Mouse (Mus musculus) CH12.LX (cell line): ENCODE data around the gene Sphk2. TPM values are rescaled to one million over a fixed set of nuclear protein-coding genes. Genes with fewer than 3 reads are reported as not detected.
A peak's percentile ranks its signal among the peaks of the same experiment; 100 is the strongest.

Experiments used
- DNase-seq: peaks from one replicate; pipeline ENCODE4 v3.0.0-alpha.2; 2013; ENCODE audit errors: extremely low read depth
- H3K27ac ChIP-seq: 2 replicates; pipeline ENCODE4 v1.5.1; 2012; ENCODE audit warnings: low read depth, mild to moderate bottlenecking, control low read depth, moderate library complexity; ENCODE audit not compliant: insufficient read depth
- H3K27me3 ChIP-seq: replicated peaks from 2 replicates; pipeline ENCODE3; 2012; ENCODE audit warnings: inconsistent platforms
- H3K36me3 ChIP-seq, 2 experiments: replicated peaks in 1 of 2; 2 replicates each; pipeline versions ENCODE3 to v1.6.1; 2012; ENCODE audit warnings: inconsistent platforms in 1 of 2, low read length in 1 of 2, mild to moderate bottlenecking in 1 of 2, mixed read lengths in 1 of 2, moderate library complexity in 1 of 2; ENCODE audit not compliant: control insufficient read depth in 1 of 2, insufficient read depth in 1 of 2
- H3K4me1 ChIP-seq, 2 experiments: 2 replicates each; pipeline ENCODE4 v1.6.1; 2012; ENCODE audit warnings: inconsistent platforms in 1 of 2, moderate library complexity in 1 of 2; ENCODE audit not compliant: insufficient read depth in 2 of 2, control insufficient read depth in 1 of 2
- H3K4me2 ChIP-seq: 2 replicates; pipeline ENCODE4 v1.6.1; 2012; ENCODE audit warnings: low read depth, mild to moderate bottlenecking, control low read depth; ENCODE audit not compliant: poor library complexity, insufficient read depth, severe bottlenecking
- H3K4me3 ChIP-seq, 3 experiments: fragments of 150-350 bp in 1 of 3; sonication (generic) in 1 of 3; replicated peaks in 1 of 3; 2 replicates each; pipeline versions ENCODE3 to v1.5.1; 2011 to 2012; ENCODE audit warnings: low read depth in 2 of 3, low read length in 2 of 3, mild to moderate bottlenecking in 2 of 3, moderate library complexity in 2 of 3, control low read depth in 1 of 3, improper control_type of control experiment in 1 of 3, inconsistent platforms in 1 of 3, mixed read lengths in 1 of 3; ENCODE audit not compliant: poor library complexity in 1 of 3
- H3K79me2 ChIP-seq: replicated peaks from 2 replicates; pipeline ENCODE4 v1.6.1; 2012; ENCODE audit warnings: mild to moderate bottlenecking, moderate library complexity; ENCODE audit not compliant: control insufficient read depth, poor library complexity, insufficient read depth, severe bottlenecking; ENCODE audit errors: extremely low read depth
- H3K9ac ChIP-seq: 2 replicates; pipeline ENCODE4 v1.6.1; 2012; ENCODE audit warnings: low read depth, mild to moderate bottlenecking, control low read depth, moderate library complexity; ENCODE audit not compliant: insufficient read depth
- H3K9me3 ChIP-seq: replicated peaks from 2 replicates; pipeline ENCODE3; 2012; ENCODE audit warnings: low read length, inconsistent platforms, mixed read lengths
- BHLHE40 ChIP-seq: IDR thresholded peaks from 2 replicates; pipeline ENCODE4 v1.6.1; 2011; ENCODE audit warnings: mild to moderate bottlenecking, low read depth, low read length, improper control_type of control experiment
- CTCF ChIP-seq, 2 experiments: IDR thresholded peaks in 1 of 2; conservative IDR thresholded peaks in 1 of 2; 2 replicates each; pipeline ENCODE4 v1.5.1; 2011 to 2012; ENCODE audit warnings: low read depth in 2 of 2, low read length in 2 of 2, improper control_type of control experiment in 1 of 2, inconsistent platforms in 1 of 2, mild to moderate bottlenecking in 1 of 2, moderate library complexity in 1 of 2
- E2F4 ChIP-seq: IDR thresholded peaks from 2 replicates; pipeline ENCODE4 v1.6.1; 2011; ENCODE audit warnings: low read depth, low read length, improper control_type of control experiment; ENCODE audit not compliant: insufficient replicate concordance
- ETS1 ChIP-seq: conservative IDR thresholded peaks from 2 replicates; pipeline ENCODE4 v1.6.1; 2012; ENCODE audit warnings: low read depth, mild to moderate bottlenecking, inconsistent platforms, low read length, improper control_type of control experiment, moderate library complexity
- HCFC1 ChIP-seq: IDR thresholded peaks from 2 replicates; pipeline ENCODE4 v1.6.1; 2012; ENCODE audit warnings: low read depth, mild to moderate bottlenecking, inconsistent platforms, low read length, improper control_type of control experiment
- IRF4 ChIP-seq: IDR thresholded peaks from 2 replicates; pipeline ENCODE4 v1.6.1; 2014; ENCODE audit warnings: low read depth, mild to moderate bottlenecking, inconsistent platforms, low read length, improper control_type of control experiment
- JUND ChIP-seq: conservative IDR thresholded peaks from 2 replicates; pipeline ENCODE4 v1.6.1; 2011; ENCODE audit warnings: low read depth, low read length, improper control_type of control experiment
- KAT2A ChIP-seq: IDR thresholded peaks from 2 replicates; pipeline ENCODE4 v1.6.1; 2012; ENCODE audit warnings: low read length, improper control_type of control experiment, inconsistent platforms; ENCODE audit not compliant: insufficient replicate concordance
- MAX ChIP-seq: IDR thresholded peaks from 2 replicates; pipeline ENCODE4 v1.6.1; 2011; ENCODE audit warnings: low read length, improper control_type of control experiment
- MAZ ChIP-seq: IDR thresholded peaks from 2 replicates; pipeline ENCODE4 v1.6.1; 2012; ENCODE audit warnings: low read depth, mild to moderate bottlenecking, inconsistent platforms, low read length, improper control_type of control experiment, moderate library complexity
- MEF2A ChIP-seq: IDR thresholded peaks from 2 replicates; pipeline ENCODE4 v1.6.1; 2014; ENCODE audit warnings: low read depth, mild to moderate bottlenecking, inconsistent platforms, low read length, improper control_type of control experiment, borderline replicate concordance
- MXI1 ChIP-seq: IDR thresholded peaks from 2 replicates; pipeline ENCODE4 v1.6.1; 2011; ENCODE audit warnings: mild to moderate bottlenecking, low read depth, low read length, improper control_type of control experiment
- MYC ChIP-seq: IDR thresholded peaks from 2 replicates; pipeline ENCODE4 v1.6.1; 2011; ENCODE audit warnings: low read depth, mild to moderate bottlenecking, improper control_type of control experiment, low read length
- NRF1 ChIP-seq: IDR thresholded peaks from 2 replicates; pipeline ENCODE4 v1.6.1; 2014; ENCODE audit warnings: low read depth, mild to moderate bottlenecking, inconsistent platforms, low read length, improper control_type of control experiment, moderate library complexity
- PAX5 ChIP-seq: IDR thresholded peaks from 2 replicates; pipeline ENCODE4 v1.6.1; 2012; ENCODE audit warnings: low read length, inconsistent platforms, mixed read lengths
- POLR2A ChIP-seq: IDR thresholded peaks from 2 replicates; pipeline ENCODE4 v1.6.1; 2011; ENCODE audit warnings: low read depth, mild to moderate bottlenecking, improper control_type of control experiment, low read length
- RAD21 ChIP-seq: IDR thresholded peaks from 2 replicates; pipeline ENCODE4 v1.6.1; 2011; ENCODE audit warnings: low read depth, mild to moderate bottlenecking, low read length, improper control_type of control experiment, moderate library complexity
- SIN3A ChIP-seq: IDR thresholded peaks from 2 replicates; pipeline ENCODE4 v1.6.1; 2012; ENCODE audit warnings: low read length, improper control_type of control experiment, inconsistent platforms
- SMC3 ChIP-seq: IDR thresholded peaks from 2 replicates; pipeline ENCODE4 v1.6.1; 2011; ENCODE audit warnings: low read depth, low read length, improper control_type of control experiment
- UBTF ChIP-seq: IDR thresholded peaks from 2 replicates; pipeline ENCODE4 v1.6.1; 2012; ENCODE audit warnings: low read depth, mild to moderate bottlenecking, inconsistent platforms, low read length, improper control_type of control experiment, moderate library complexity
- USF1 ChIP-seq: IDR thresholded peaks from 2 replicates; pipeline ENCODE4 v1.6.1; 2014; ENCODE audit warnings: low read depth, mild to moderate bottlenecking, inconsistent platforms, low read length, improper control_type of control experiment
- ZC3H11A ChIP-seq: IDR thresholded peaks from 2 replicates; pipeline ENCODE4 v1.6.1; 2012; ENCODE audit warnings: low read depth, mild to moderate bottlenecking, inconsistent platforms, low read length, improper control_type of control experiment
- dilution Hi-C: fragments of 300-500 bp; cut with MboI; formaldehyde crosslinking; loops from 2 replicates; pipeline ENCODE4 v1.14.3; 2020; ENCODE audit warnings: low sequenced_read_pairs; ENCODE audit not compliant: extremely low pct_unique_long_range_greater_than_20kb, extremely low pct_ligation_motif_present
- in situ Hi-C: fragments of 300-500 bp; cut with MboI; formaldehyde crosslinking; loops from 3 replicates; pipeline ENCODE4 v1.14.3; 2019; ENCODE audit warnings: low sequenced_read_pairs, low pct_ligation_motif_present, low pct_unique_long_range_greater_than_20kb, mixed read lengths
- polyA plus RNA-seq: library from polyadenylated mRNA; unstranded; fragments of >175 nt; gene quantifications from 2 replicates; pipeline ENCODE4 v1.2.1, GENCODE M21; 2012; ENCODE audit warnings: low read depth; ENCODE audit not compliant: insufficient read length
- total RNA-seq, 2 experiments: library from RNA; depleted of rRNA; stranded (reverse); fragments of 300-350 nt in 1 of 2; fragments of >200 nt in 1 of 2; gene quantifications; 2 replicates each; pipeline ENCODE4 v1.2.3; 2012 to 2014

Gene Sphk2
- total and polyA plus RNA-seq, 3 experiments, result 9.4 to 22.4 (median 16.6) TPM

DNA sequence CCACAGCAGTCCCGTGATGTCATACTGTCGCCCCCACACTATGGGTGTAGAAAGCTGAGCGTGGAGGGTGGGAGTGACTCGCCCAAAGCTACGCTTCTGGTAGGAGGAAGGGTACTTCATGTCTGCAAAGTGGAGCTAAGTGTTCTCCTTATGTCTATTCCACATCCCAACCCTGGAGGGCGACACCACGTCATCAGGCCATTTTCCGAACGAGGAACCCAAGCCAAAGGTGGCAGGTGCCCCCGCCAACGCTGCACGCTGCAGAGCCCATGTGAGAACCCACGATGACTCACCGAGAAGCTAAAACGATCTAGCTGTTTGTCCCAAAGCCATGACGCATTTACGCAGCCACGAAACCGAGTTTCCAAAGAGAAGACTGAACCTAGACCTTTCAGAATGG lies 24.5 kb upstream of the Sphk2 start:
- no peak overlapping the region for H3K27ac ChIP-seq
- peaks cover 6% of the 10 kb centered on the region for H3K9me3 ChIP-seq
- peaks cover 12% of the 10 kb centered on the region for H3K27me3 ChIP-seq
- peak; percentile 69 for DNase-seq
- no peaks in the 10 kb centered on the region for H3K79me2 ChIP-seq
- H3K36me3 ChIP-seq, result no peaks in the 10 kb centered on the region
- in situ Hi-C loops, result loop anchor here (5.0 kb wide), 1 partner anchor 60 kb away; no protein-coding TSS in a partner anchor
- H3K9ac ChIP-seq, result no peak overlapping the region
- peaks cover 5 to 12% of the 10 kb centered on the region in 2 experiments for H3K4me1 ChIP-seq
- H3K4me2 ChIP-seq, result peak overlapping the region; percentile 30; the same call in 1 of the 2 replicates
- dilution Hi-C loops, result no loop called here
- H3K4me3 ChIP-seq, result no peak overlapping the region
- peak; percentile 76; the same call in 1 of the 2 replicates for TF ChIP-seq MAZ
- peak; percentile 74 for TF ChIP-seq MAX
- peak; percentile 94 for TF ChIP-seq BHLHE40
- TF ChIP-seq IRF4, result peak; percentile 45
- TF ChIP-seq MEF2A, result peak; percentile 28; the same call in 1 of the 2 replicates
- peak; percentile 49 for TF ChIP-seq RAD21
- TF ChIP-seq MYC, result no peak
- peak; percentile 61; the same call in 1 of the 2 replicates for TF ChIP-seq SIN3A
- 0 out of 2 replicates have a peak, but pooled peaks have one; percentile 6 for TF ChIP-seq ZC3H11A
- peak; percentile 67; the same call in 1 of the 2 replicates for TF ChIP-seq MXI1
- TF ChIP-seq CTCF (conservative IDR thresholded peaks at IDR 0.05 in 1 of 2, IDR thresholded peaks at IDR 0.05 in 1 of 2; ENCODE audit: low read depth in 2 of 2, low read length in 2 of 2), result peak in 1 of 2 experiments; percentile 74; a peak in 2 of 4 replicates
- TF ChIP-seq KAT2A, result 0 out of 2 replicates have a peak, but pooled peaks have one; percentile 15
- TF ChIP-seq USF1, result no peak
- TF ChIP-seq SMC3, result peak; percentile 63
- peak; percentile 84 for TF ChIP-seq ETS1
- TF ChIP-seq PAX5, result no peak
- TF ChIP-seq HCFC1, result no peak; the same call in 1 of the 2 replicates

DNA sequence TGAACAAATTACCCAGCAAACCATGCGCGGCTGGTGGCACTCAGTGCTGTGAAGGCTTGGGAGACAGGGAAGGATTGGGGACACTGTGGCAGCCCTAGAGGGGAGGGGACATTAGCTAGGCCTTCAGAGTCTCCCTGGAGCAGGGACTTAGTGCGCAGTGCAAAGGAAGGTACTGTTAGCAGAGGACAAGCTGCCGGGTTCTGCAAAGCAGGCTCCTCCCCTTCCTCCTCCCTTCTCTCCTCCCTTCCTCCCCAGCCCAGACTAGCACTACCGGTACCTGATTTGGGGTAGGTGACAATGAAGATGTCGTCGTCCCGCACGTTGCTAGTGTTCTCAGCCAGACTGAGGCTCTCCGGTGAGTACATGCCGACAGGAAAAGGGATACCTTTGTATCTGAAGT lies 24.0 kb upstream of the Sphk2 start:
- dilution Hi-C loops, result no loop called here
- Histone ChIP-seq H3K9ac (no peak overlapping the region), H3K9me3 (peaks cover 4% of the 10 kb centered on the region), H3K36me3 (no peaks in the 10 kb centered on the region), H3K4me1 (peaks cover 5 to 12% of the 10 kb centered on the region in 2 experiments), H3K4me2 (no peak overlapping the region), H3K27me3 (peaks cover 12% of the 10 kb centered on the region), H3K27ac (no peak overlapping the region)
- in situ Hi-C loops, result loop anchor here (5.0 kb wide), 1 partner anchor 61 kb away; no protein-coding TSS in a partner anchor
- DNase-seq, result no peak
- TF ChIP-seq E2F4 (no peak), MAX (no peak), IRF4 (no peak), MYC (no peak), ETS1 (no peak), POLR2A (no peak), MAZ (no peak), NRF1 (no peak), UBTF (no peak), USF1 (no peak), JUND (no peak)
- TF ChIP-seq, all 38 proteins: peak for 0
- Histone ChIP-seq H3K79me2 (no peaks in the 10 kb centered on the region), H3K4me3 (no peak overlapping the region)
